Mouse (Mus musculus): ENCODE data around the gene Wdfy2. TPM values are rescaled to one million over a fixed set of nuclear protein-coding genes. Genes with fewer than 3 reads are reported as not detected.

The Wdfy2 gene
- total and polyA plus RNA-seq, 2 experiments = 6.1 to 10.7 TPM

DNA sequence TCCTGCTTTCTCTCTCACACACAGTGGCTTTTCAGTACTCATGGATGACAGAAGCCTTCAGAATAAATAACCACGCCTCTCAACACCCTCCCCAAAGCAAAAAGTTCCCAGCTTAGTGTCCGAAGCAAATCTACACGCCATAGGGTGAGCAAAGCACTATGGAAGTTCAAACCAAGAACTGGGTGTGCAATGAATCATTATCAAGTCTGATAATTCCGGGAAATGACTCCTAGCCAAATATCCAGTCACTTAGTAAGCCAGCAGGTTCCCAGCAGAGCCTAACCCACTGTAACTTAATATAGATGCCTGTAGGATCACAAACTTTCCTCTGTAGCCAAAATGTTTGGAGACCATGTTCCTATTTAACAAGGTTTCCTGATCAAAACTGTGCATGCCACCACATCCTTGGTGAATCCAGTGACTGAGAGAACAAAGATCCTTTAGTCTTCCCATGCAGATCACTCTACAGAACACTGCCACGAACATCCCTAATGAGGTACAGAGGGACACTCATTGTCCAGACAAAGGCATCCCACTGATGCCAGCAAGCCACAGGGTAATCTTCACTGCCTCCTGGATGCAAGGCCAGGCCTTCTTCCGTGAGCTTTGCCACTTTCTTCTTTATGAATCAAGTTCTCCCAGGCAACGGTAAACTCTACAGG is 154.5 kb downstream of the Wdfy2 start:
- DNase-seq (ENCODE audit: extremely low read depth, low read depth, low spot score) = no peak
- Histone ChIP-seq H3K36me3 (ENCODE audit: control insufficient read depth, insufficient read depth, low read length) (no peaks in the 10 kb centered on the region), H3K4me3 (ENCODE audit: insufficient read depth, low read depth, low read length) (no peak overlapping the region), H3K4me1 (ENCODE audit: control insufficient read depth, insufficient read depth, low read length) (no peaks in the 10 kb centered on the region), H3K27ac (replicated peaks; ENCODE audit: insufficient read depth, low read depth, low read length) (no peak overlapping the region), H3K27me3 (ENCODE audit: control insufficient read depth, insufficient read depth, low read length) (peaks cover 3% of the 10 kb centered on the region; the same call in 1 of the 2 replicates), H3K79me2 (ENCODE audit: control insufficient read depth, insufficient read depth, low read length) (no peaks in the 10 kb centered on the region), H3K9ac (ENCODE audit: low read depth, low read length) (no peak overlapping the region)
- no peak for TF ChIP-seq POLR2A (IDR thresholded peaks at IDR 0.05; ENCODE audit: extremely low read depth, insufficient read depth, low read length)
- TF ChIP-seq CTCF (IDR thresholded peaks at IDR 0.05; ENCODE audit: low read depth, low read length) = no peak
- WGBS = 83% methylated on average over 7 of the region's 7 CpGs

DNA sequence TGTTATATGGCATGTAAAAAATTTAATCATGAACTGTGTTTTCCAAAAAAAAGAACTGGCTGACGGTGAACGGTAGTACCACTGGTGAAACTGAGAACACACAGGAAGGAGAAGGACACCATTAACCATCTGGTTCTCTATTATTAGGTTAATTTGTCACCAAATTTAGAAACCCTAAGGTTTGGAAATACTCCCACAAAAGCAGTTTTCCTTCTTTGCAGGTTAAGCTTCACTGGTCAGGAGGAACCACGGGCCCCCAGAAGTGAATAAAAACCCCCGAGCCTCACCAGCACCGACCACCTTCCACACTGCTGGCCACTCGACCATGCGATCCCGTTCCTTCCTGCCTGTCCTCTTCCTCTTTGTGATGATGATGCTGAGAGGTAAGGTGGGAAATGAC is 160.3 kb downstream of the Wdfy2 start, which contains the start of gene Defb47:
TSS of gene Defb47 (plus strand) at position 301 of the 400 bp plus-strand sequence.
- Histone ChIP-seq H3K27ac (replicated peaks; ENCODE audit: insufficient read depth, low read depth, low read length) (no peak within 1 kb of the TSS), H3K27me3 (ENCODE audit: control insufficient read depth, insufficient read depth, low read length) (peaks cover 3% of the 10 kb centered on the region; the same call in 1 of the 2 replicates), H3K36me3 (ENCODE audit: control insufficient read depth, insufficient read depth, low read length) (no peaks in the 10 kb centered on the region), H3K9ac (ENCODE audit: low read depth, low read length) (no peak within 1 kb of the TSS), H3K4me3 (ENCODE audit: insufficient read depth, low read depth, low read length) (no peak within 1 kb of the TSS), H3K79me2 (ENCODE audit: control insufficient read depth, insufficient read depth, low read length) (no peaks in the 10 kb centered on the region), H3K4me1 (ENCODE audit: control insufficient read depth, insufficient read depth, low read length) (no peaks in the 10 kb centered on the region)
- TF ChIP-seq CTCF (IDR thresholded peaks at IDR 0.05; ENCODE audit: low read depth, low read length) (no peak), POLR2A (IDR thresholded peaks at IDR 0.05; ENCODE audit: extremely low read depth, insufficient read depth, low read length) (no peak)
- DNase-seq (ENCODE audit: extremely low read depth, low read depth, low spot score) = no peak
- 89% methylated on average over 8 of the region's 8 CpGs for WGBS

GRCm38 (mm10) chr14:62998977-62999376 is 161.5 kb downstream of the Wdfy2 start:
- WGBS = 90% methylated on average over 4 of the region's 4 CpGs

GRCm38 (mm10) chr14:63002588-63002987 is 165.1 kb downstream of the Wdfy2 start:
- H3K79me2 ChIP-seq (ENCODE audit: control insufficient read depth, insufficient read depth, low read length) = no peaks in the 10 kb centered on the region
- H3K36me3 ChIP-seq (ENCODE audit: control insufficient read depth, insufficient read depth, low read length) = no peaks in the 10 kb centered on the region
- no peak for TF ChIP-seq POLR2A (IDR thresholded peaks at IDR 0.05; ENCODE audit: extremely low read depth, insufficient read depth, low read length)
- TF ChIP-seq CTCF (IDR thresholded peaks at IDR 0.05; ENCODE audit: low read depth, low read length) = no peak
- no peak for DNase-seq (ENCODE audit: extremely low read depth, low read depth, low spot score)
- H3K9ac ChIP-seq (ENCODE audit: low read depth, low read length) = no peak overlapping the region
- H3K4me1 ChIP-seq (ENCODE audit: control insufficient read depth, insufficient read depth, low read length) = no peaks in the 10 kb centered on the region
- H3K27ac ChIP-seq (replicated peaks; ENCODE audit: insufficient read depth, low read depth, low read length) = no peak overlapping the region
- 41% methylated on average over 2 of the region's 2 CpGs for WGBS
- no peak overlapping the region for H3K4me3 ChIP-seq (ENCODE audit: insufficient read depth, low read depth, low read length)
- H3K27me3 ChIP-seq (ENCODE audit: control insufficient read depth, insufficient read depth, low read length) = no peaks in the 10 kb centered on the region

More at GRCm38 (mm10) chr14:62998977-62999376, 161.5 kb downstream of the Wdfy2 start:
- Histone ChIP-seq H3K9ac (ENCODE audit: low read depth, low read length) (no peak overlapping the region), H3K27me3 (ENCODE audit: control insufficient read depth, insufficient read depth, low read length) (no peaks in the 10 kb centered on the region), H3K36me3 (ENCODE audit: control insufficient read depth, insufficient read depth, low read length) (no peaks in the 10 kb centered on the region), H3K79me2 (ENCODE audit: control insufficient read depth, insufficient read depth, low read length) (no peaks in the 10 kb centered on the region), H3K4me1 (ENCODE audit: control insufficient read depth, insufficient read depth, low read length) (no peaks in the 10 kb centered on the region), H3K4me3 (ENCODE audit: insufficient read depth, low read depth, low read length) (no peak overlapping the region), H3K27ac (replicated peaks; ENCODE audit: insufficient read depth, low read depth, low read length) (no peak overlapping the region)
- DNase-seq (ENCODE audit: extremely low read depth, low read depth, low spot score) = no peak
- TF ChIP-seq CTCF (IDR thresholded peaks at IDR 0.05; ENCODE audit: low read depth, low read length) (no peak), POLR2A (IDR thresholded peaks at IDR 0.05; ENCODE audit: extremely low read depth, insufficient read depth, low read length) (no peak)

Other genes starting within 250 kb of the Wdfy2 start
- 0.07 and 0.09 TPM in 2 replicates for gene Serpine3, start 174.0 kb upstream of the Wdfy2 start, total RNA-seq (2014; rRNA removed)
- gene Serpine3, start 174.0 kb upstream of the Wdfy2 start, polyA plus RNA-seq (2012; rRNA removed) = 0.06 TPM in 1 of 2 replicates, not detected in the other
- 17.4 and 25.3 TPM in 2 replicates for gene Ints6, start 76.5 kb upstream of the Wdfy2 start, total RNA-seq (2014; rRNA removed)
- gene Ints6, start 76.5 kb upstream of the Wdfy2 start, polyA plus RNA-seq (2012; rRNA removed) = 3.1 and 3.4 TPM in 2 replicates
- not detected in 2 replicates for gene Defb48, start 146.8 kb downstream of the Wdfy2 start, total RNA-seq (2014; rRNA removed)
- gene Defb48, start 146.8 kb downstream of the Wdfy2 start, polyA plus RNA-seq (2012; rRNA removed) = not detected in 2 replicates
- gene Defb47, start 160.4 kb downstream of the Wdfy2 start, total RNA-seq (2014; rRNA removed) = not detected in 2 replicates
- not detected in 2 replicates for gene Defb47, start 160.4 kb downstream of the Wdfy2 start, polyA plus RNA-seq (2012; rRNA removed)
- not detected in 2 replicates for gene Defb43, start 174.1 kb downstream of the Wdfy2 start, total RNA-seq (2014; rRNA removed)
- gene Defb43, start 174.1 kb downstream of the Wdfy2 start, polyA plus RNA-seq (2012; rRNA removed) = not detected in 2 replicates
- gene Defb42, start 209.3 kb downstream of the Wdfy2 start, total RNA-seq (2014; rRNA removed) = not detected in 2 replicates
- gene Defb42, start 209.3 kb downstream of the Wdfy2 start, polyA plus RNA-seq (2012; rRNA removed) = not detected in 2 replicates
- not detected in 2 replicates for gene Defb30, start 212.3 kb downstream of the Wdfy2 start, total RNA-seq (2014; rRNA removed)
- not detected in 2 replicates for gene Defb30, start 212.3 kb downstream of the Wdfy2 start, polyA plus RNA-seq (2012; rRNA removed)

Data from liver, adult 2 months (tissue).